Mouse (Mus musculus): ENCODE data around the gene Gcnt1. TPM values are rescaled to one million over a fixed set of nuclear protein-coding genes. Genes with fewer than 3 reads are reported as not detected.

The Gcnt1 gene
- polyA plus RNA-seq, 1 experiment from 2014 or later = 3.9 TPM

GRCm38 (mm10) chr19:17346716-17347474, 25.7 kb downstream of the Gcnt1 start:
- 98% methylated on average over 3 of the region's 3 CpGs for WGBS

GRCm38 (mm10) chr19:17344881-17345280, 27.8 kb downstream of the Gcnt1 start:
- no peaks in the 10 kb centered on the region for H3K9me3 ChIP-seq
- ATAC-seq (ENCODE audit: borderline replicate concordance, extremely low read depth, low FRiP score, low TSS enrichment) = no peak
- H3K4me3 ChIP-seq = no peak overlapping the region
- H3K4me2 ChIP-seq = no peak overlapping the region
- H3K27me3 ChIP-seq = no peaks in the 10 kb centered on the region
- H3K9ac ChIP-seq = no peak overlapping the region
- H3K36me3 ChIP-seq = no peaks in the 10 kb centered on the region
- no peaks in the 10 kb centered on the region for H3K4me1 ChIP-seq
- WGBS = 85% methylated on average over 7 of the region's 7 CpGs
- H3K27ac ChIP-seq = no peak overlapping the region

More at GRCm38 (mm10) chr19:17346716-17347474, 25.7 kb downstream of the Gcnt1 start:
- Histone ChIP-seq H3K9me3 (no peaks in the 10 kb centered on the region), H3K4me2 (no peak overlapping the region), H3K4me3 (no peak overlapping the region), H3K4me1 (no peaks in the 10 kb centered on the region), H3K9ac (no peak overlapping the region), H3K36me3 (no peaks in the 10 kb centered on the region), H3K27ac (no peak overlapping the region), H3K27me3 (no peaks in the 10 kb centered on the region)
- no peak for ATAC-seq (ENCODE audit: borderline replicate concordance, extremely low read depth, low FRiP score, low TSS enrichment)

GRCm38 (mm10) chr19:17339563-17339962, 33.1 kb downstream of the Gcnt1 start:
- Histone ChIP-seq H3K36me3 (no peaks in the 10 kb centered on the region), H3K27me3 (no peaks in the 10 kb centered on the region), H3K27ac (no peak overlapping the region), H3K9ac (no peak overlapping the region), H3K4me3 (no peak overlapping the region), H3K9me3 (no peaks in the 10 kb centered on the region), H3K4me1 (peaks cover 23% of the 10 kb centered on the region), H3K4me2 (no peak overlapping the region)
- 89% methylated on average over 2 of the region's 2 CpGs for WGBS
- ATAC-seq (ENCODE audit: borderline replicate concordance, extremely low read depth, low FRiP score, low TSS enrichment) = no peak

- H3K27ac ChIP-seq = no peak overlapping the region
Measured at GRCm38 (mm10) chr19:17337057-17337679, 35.5 kb downstream of the Gcnt1 start.

GRCm38 (mm10) chr19:17336646-17337045, 36.0 kb downstream of the Gcnt1 start:
- H3K36me3 ChIP-seq = no peaks in the 10 kb centered on the region
- H3K9ac ChIP-seq = no peak overlapping the region
- no peaks in the 10 kb centered on the region for H3K27me3 ChIP-seq
- 41% methylated on average over 7 of the region's 7 CpGs for WGBS
- no peak for ATAC-seq (ENCODE audit: borderline replicate concordance, extremely low read depth, low FRiP score, low TSS enrichment)
- peaks cover 29% of the 10 kb centered on the region for H3K4me1 ChIP-seq
- no peak overlapping the region for H3K4me3 ChIP-seq
- H3K27ac ChIP-seq = no peak overlapping the region
- no peak overlapping the region for H3K4me2 ChIP-seq
- H3K9me3 ChIP-seq = no peaks in the 10 kb centered on the region

More at GRCm38 (mm10) chr19:17337057-17337679, 35.5 kb downstream of the Gcnt1 start:
- H3K27me3 ChIP-seq = no peaks in the 10 kb centered on the region
- H3K9ac ChIP-seq = no peak overlapping the region
- H3K9me3 ChIP-seq = no peaks in the 10 kb centered on the region
- no peak overlapping the region for H3K4me2 ChIP-seq
- no peak overlapping the region for H3K4me3 ChIP-seq
- no peaks in the 10 kb centered on the region for H3K36me3 ChIP-seq
- ATAC-seq (ENCODE audit: borderline replicate concordance, extremely low read depth, low FRiP score, low TSS enrichment) = no peak
- H3K4me1 ChIP-seq = peaks cover 29% of the 10 kb centered on the region
- WGBS = 26% methylated on average over 7 of the region's 7 CpGs

- H3K27me3 ChIP-seq = no peaks in the 10 kb centered on the region
- H3K27ac ChIP-seq = 0 out of 2 replicates have a peak overlapping the region, but pooled peaks have one; percentile 5
- no peaks in the 10 kb centered on the region for H3K9me3 ChIP-seq
- H3K4me1 ChIP-seq = peaks cover 29% of the 10 kb centered on the region
- 41% methylated on average over 12 of the region's 12 CpGs for WGBS
- no peaks in the 10 kb centered on the region for H3K36me3 ChIP-seq
- H3K4me3 ChIP-seq = no peak overlapping the region
- peak; percentile 47 for ATAC-seq (ENCODE audit: borderline replicate concordance, extremely low read depth, low FRiP score, low TSS enrichment)
- no peak overlapping the region for H3K9ac ChIP-seq
- H3K4me2 ChIP-seq = peak overlapping the region; percentile 28
Measured at GRCm38 (mm10) chr19:17334644-17335333, 37.9 kb downstream of the Gcnt1 start.

GRCm38 (mm10) chr19:17333043-17333442, 39.6 kb downstream of the Gcnt1 start:
- peaks cover 29% of the 10 kb centered on the region for H3K4me1 ChIP-seq
- no peak overlapping the region for H3K4me2 ChIP-seq
- no peak overlapping the region for H3K4me3 ChIP-seq
- no peaks in the 10 kb centered on the region for H3K27me3 ChIP-seq
- WGBS = 28% methylated on average over 7 of the region's 7 CpGs
- no peak overlapping the region for H3K9ac ChIP-seq
- no peaks in the 10 kb centered on the region for H3K9me3 ChIP-seq
- H3K27ac ChIP-seq = peak overlapping the region; percentile 70
- peak; percentile 90; the same call in 1 of the 2 replicates for ATAC-seq (ENCODE audit: borderline replicate concordance, extremely low read depth, low FRiP score, low TSS enrichment)
- H3K36me3 ChIP-seq = no peaks in the 10 kb centered on the region

GRCm38 (mm10) chr19:17328916-17329315, 43.7 kb downstream of the Gcnt1 start:
- H3K4me3 ChIP-seq = no peak overlapping the region
- WGBS = 94% methylated on average over 10 of the region's 10 CpGs
- no peaks in the 10 kb centered on the region for H3K27me3 ChIP-seq
- no peak for ATAC-seq (ENCODE audit: borderline replicate concordance, extremely low read depth, low FRiP score, low TSS enrichment)
- H3K9ac ChIP-seq = no peak overlapping the region
- H3K9me3 ChIP-seq = no peaks in the 10 kb centered on the region
- H3K27ac ChIP-seq = no peak overlapping the region
- no peak overlapping the region for H3K4me2 ChIP-seq
- no peaks in the 10 kb centered on the region for H3K36me3 ChIP-seq
- peaks cover 6% of the 10 kb centered on the region for H3K4me1 ChIP-seq

GRCm38 (mm10) chr19:17327881-17328404, 44.7 kb downstream of the Gcnt1 start:
- whole genome bisulfite sequencing = 80% methylated on average over 6 of the region's 6 CpGs
- H3K4me3 ChIP-seq = no peak overlapping the region
- H3K9me3 ChIP-seq = no peaks in the 10 kb centered on the region
- peaks cover 6% of the 10 kb centered on the region for H3K4me1 ChIP-seq
- H3K9ac ChIP-seq = no peak overlapping the region
- no peaks in the 10 kb centered on the region for H3K27me3 ChIP-seq
- ATAC-seq (ENCODE audit: borderline replicate concordance, extremely low read depth, low FRiP score, low TSS enrichment) = no peak
- no peaks in the 10 kb centered on the region for H3K36me3 ChIP-seq
- H3K27ac ChIP-seq = no peak overlapping the region
- no peak overlapping the region for H3K4me2 ChIP-seq

GRCm38 (mm10) chr19:17323689-17324241, 48.9 kb downstream of the Gcnt1 start:
- 71% methylated on average over 5 of the region's 5 CpGs for WGBS
- no peak overlapping the region for H3K9ac ChIP-seq

GRCm38 (mm10) chr19:17323006-17323688, 49.5 kb downstream of the Gcnt1 start:
- Histone ChIP-seq H3K4me3 (no peak overlapping the region), H3K27ac (no peak overlapping the region), H3K4me2 (no peak overlapping the region), H3K9ac (no peak overlapping the region), H3K9me3 (no peaks in the 10 kb centered on the region), H3K4me1 (no peaks in the 10 kb centered on the region), H3K27me3 (no peaks in the 10 kb centered on the region), H3K36me3 (no peaks in the 10 kb centered on the region)
- 76% methylated on average over 11 of the region's 11 CpGs for WGBS
- ATAC-seq (ENCODE audit: borderline replicate concordance, extremely low read depth, low FRiP score, low TSS enrichment) = no peak; the same call in 1 of the 2 replicates

More at GRCm38 (mm10) chr19:17323689-17324241, 48.9 kb downstream of the Gcnt1 start:
- H3K9me3 ChIP-seq = no peaks in the 10 kb centered on the region
- no peaks in the 10 kb centered on the region for H3K36me3 ChIP-seq
- H3K4me3 ChIP-seq = no peak overlapping the region
- no peak overlapping the region for H3K4me2 ChIP-seq
- no peaks in the 10 kb centered on the region for H3K27me3 ChIP-seq
- H3K27ac ChIP-seq = no peak overlapping the region
- no peaks in the 10 kb centered on the region for H3K4me1 ChIP-seq
- ATAC-seq (ENCODE audit: borderline replicate concordance, extremely low read depth, low FRiP score, low TSS enrichment) = no peak
